Mouse (Mus musculus) liver, embryonic 14.5 days (tissue): ENCODE measurements around the gene Twist1.

Experiments used
- CTCF ChIP-seq: IDR thresholded peaks from 2 replicates; pipeline ENCODE4 v1.5.1; 2016; ENCODE audit warnings: antibody characterized with exemption, low read depth, control low read depth
- EP300 ChIP-seq: IDR thresholded peaks from 2 replicates; pipeline ENCODE4 v1.6.1; 2016; ENCODE audit warnings: antibody characterized with exemption, low read depth

DNA sequence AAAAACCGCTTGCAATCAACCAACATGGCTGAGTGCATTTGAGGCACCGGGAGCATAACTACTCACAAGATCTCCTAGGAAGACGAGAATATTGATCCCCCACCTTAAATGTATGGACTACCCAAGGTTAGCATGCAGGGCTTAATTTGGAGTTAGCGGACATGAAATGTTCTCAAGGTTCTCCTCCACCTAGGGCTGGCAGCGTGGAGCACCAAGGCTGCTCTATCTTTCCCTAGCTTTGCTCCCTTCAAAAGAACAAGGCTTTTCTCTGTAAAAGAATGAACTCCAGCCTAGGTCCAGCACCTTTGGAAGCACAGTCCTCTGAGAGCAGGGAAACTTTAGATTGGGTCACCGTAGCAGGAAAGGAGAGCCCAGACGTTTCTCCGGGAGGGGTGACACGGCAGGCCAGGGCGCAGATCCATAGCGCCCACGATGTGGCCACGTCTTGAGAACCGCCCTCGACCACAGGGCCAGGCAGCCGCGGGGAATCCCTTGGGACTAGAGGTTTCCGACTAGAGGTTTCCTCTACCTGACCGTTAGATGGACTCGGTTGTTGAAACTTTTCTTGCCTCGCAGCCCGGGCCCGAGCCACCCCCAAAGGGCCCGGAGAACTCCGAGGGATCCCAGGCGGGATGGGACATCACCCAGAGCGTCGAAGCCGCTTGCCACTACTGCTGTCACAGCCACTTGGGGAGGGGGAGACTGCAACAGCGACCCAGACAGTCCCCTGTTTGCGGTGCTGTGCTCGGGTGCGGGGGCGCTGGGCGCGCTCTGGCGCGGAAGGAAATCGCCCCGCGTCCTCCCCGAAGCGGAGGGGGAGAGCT, 683 bp upstream of the Twist1 start:
- TF ChIP-seq CTCF: no peak
- no peak for TF ChIP-seq EP300
